Mouse (Mus musculus): Measurements from ENCODE around the gene Lnpep. TPM values are rescaled to one million over a fixed set of nuclear protein-coding genes. Genes with fewer than 3 reads are reported as not detected.
A peak's percentile ranks its signal among the peaks of the same experiment; 100 is the strongest.
"Not testable (repeated sequence)": the region's sequence is repeated elsewhere in the genome, so short reads cannot be mapped to it uniquely, and the experiment has no call there.

Lnpep gene
- polyA plus RNA-seq (2016; fragmentation: Nextera tagmentation; extraction: Ambion mirVana) = 6.3 and 6.5 TPM in 2 replicates

DNA sequence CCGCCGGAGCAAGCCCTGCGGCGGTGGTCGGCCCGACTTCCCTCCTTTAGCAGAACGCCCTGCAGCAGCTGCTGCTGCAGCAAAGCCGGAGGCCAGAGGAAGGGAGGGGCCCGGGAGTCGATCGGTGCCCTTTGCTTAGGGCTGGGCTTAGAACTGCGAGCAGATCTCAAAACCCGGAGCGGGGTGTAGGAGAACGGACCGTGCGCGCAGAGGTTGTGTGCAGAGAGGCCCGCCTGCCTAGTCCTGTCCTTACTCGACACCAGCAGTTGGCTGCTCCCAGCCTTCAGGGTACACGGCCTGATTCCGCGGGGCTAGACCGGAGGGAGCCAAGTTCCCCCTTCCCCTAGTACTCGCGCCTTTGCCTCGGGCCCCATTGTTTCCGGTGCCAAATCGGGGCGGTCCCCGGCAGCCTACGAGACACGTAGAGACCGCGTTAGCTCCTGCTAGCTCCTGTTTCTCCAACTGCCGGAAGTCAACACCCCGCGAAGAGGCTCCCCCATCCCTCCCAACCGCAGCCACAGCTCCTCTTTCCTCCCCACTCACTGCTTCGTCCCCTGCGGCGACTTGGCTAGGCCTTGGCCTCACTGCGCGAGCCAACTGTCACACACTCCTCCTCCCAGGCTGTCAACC lies at the start of gene Lnpep:
Lnpep (minus strand) TSS at position 94 of the 630 bp plus-strand sequence.
- WGBS = under 1% methylated on average over 44 of the region's 44 CpGs

GRCm38 (mm10) chr17:17655829-17656176 lies 31.0 kb upstream of the Lnpep start:
- WGBS = 53% methylated on average over 2 of the region's 2 CpGs
- DNase-seq (ENCODE audit: extremely low spot score, low spot score) = no peak
- no peak overlapping the region for H3K27ac ChIP-seq

More for the DNA sequence above, at the start of gene Lnpep:
- Histone ChIP-seq H3K4me3 (peak within 1 kb of the TSS; percentile 78), H3K27ac (peak within 1 kb of the TSS; percentile 96), H3K36me3 (replicated peaks) (no peaks in the 10 kb centered on the region), H3K27me3 (ENCODE audit: poor library complexity, severe bottlenecking) (no peaks in the 10 kb centered on the region), H3K4me1 (peaks cover 28% of the 10 kb centered on the region), H3K9me3 (peaks cover 6% of the 10 kb centered on the region)
- DNase-seq (ENCODE audit: extremely low spot score, low spot score) = peak; percentile 91

DNA sequence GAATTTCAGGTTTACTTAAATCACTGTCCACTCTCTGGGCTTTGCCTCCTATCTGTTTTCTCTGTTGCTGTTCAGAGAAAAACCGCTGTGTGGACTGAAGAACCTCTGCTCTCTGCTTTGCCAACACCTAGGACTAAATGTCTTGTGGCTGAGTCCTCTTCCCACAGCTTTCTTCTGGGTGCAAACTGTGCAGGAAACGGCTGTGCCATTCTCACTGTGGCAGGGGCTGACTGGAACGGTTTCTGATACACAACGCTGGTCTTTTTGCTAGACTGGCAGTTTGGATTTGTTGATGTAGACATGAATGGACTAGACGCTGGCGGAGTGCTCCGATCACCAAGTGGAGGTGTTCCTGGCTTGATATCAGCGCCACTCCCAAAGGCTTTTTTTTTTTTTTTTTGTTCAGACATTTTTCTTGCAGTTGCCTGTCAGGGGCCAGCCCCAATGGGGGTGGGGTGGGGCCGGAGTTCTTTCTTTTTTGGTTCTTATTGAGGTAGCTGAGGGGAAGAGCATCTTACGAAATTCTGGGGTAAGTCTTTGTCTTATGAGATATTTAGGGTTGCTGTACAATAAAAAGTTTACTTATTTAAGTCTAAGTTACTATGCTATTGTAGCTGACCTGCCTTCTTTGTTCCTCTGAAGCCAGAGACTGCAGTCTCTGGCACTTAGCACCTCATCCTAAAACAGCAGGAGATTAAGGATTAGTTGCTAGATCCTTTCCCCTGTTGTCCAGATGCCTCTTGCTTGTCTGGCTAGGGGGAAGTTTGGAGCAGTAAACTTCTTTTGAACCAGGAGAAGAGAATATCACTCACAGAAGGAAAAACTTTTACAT lies 30.4 kb upstream of the Lnpep start:
- H3K27me3 ChIP-seq (ENCODE audit: poor library complexity, severe bottlenecking) = no peaks in the 10 kb centered on the region
- H3K27ac ChIP-seq = peak overlapping the region; percentile 62; the same call in 1 of the 2 replicates
- WGBS = 25% methylated on average over 10 of the region's 10 CpGs
- H3K36me3 ChIP-seq (replicated peaks) = no peaks in the 10 kb centered on the region
- H3K4me1 ChIP-seq = peaks cover 17% of the 10 kb centered on the region
- H3K4me3 ChIP-seq = peak overlapping the region; percentile 24
- peaks cover 3% of the 10 kb centered on the region; the same call in 1 of the 2 replicates for H3K9me3 ChIP-seq
- DNase-seq (ENCODE audit: extremely low spot score, low spot score) = peak; percentile 15

More at GRCm38 (mm10) chr17:17655829-17656176, 31.0 kb upstream of the Lnpep start:
- no peaks in the 10 kb centered on the region for H3K27me3 ChIP-seq (ENCODE audit: poor library complexity, severe bottlenecking)
- H3K4me3 ChIP-seq = no peak overlapping the region
- H3K36me3 ChIP-seq (replicated peaks) = no peaks in the 10 kb centered on the region
- H3K4me1 ChIP-seq = peaks cover 17% of the 10 kb centered on the region
- H3K9me3 ChIP-seq = peaks cover 5% of the 10 kb centered on the region; the same call in 1 of the 2 replicates

DNA sequence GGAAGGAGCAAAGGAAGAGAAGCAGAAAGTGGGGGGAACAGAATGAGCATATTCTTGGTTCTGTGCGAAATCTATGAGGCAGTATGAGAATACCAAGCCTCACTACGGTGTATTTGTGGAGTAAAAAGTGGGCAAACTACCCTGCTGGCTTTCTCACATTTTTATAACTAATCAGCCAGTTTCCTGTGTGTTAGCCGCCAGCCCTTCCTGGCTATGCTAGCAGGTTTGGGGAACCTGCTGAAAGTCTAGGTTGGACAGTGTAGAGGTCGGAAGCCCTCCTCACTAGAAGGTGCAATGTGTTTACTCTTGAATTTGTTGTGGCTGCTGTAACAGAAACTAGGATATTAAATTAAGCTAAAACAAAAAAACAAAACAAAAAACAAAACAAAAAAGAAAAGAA lies 27.7 kb upstream of the Lnpep start:
- H3K4me3 ChIP-seq = no peak overlapping the region
- H3K36me3 ChIP-seq (replicated peaks) = no peaks in the 10 kb centered on the region
- DNase-seq (ENCODE audit: extremely low spot score, low spot score) = no peak
- 83% methylated on average over 4 of the region's 4 CpGs for WGBS
- no peak overlapping the region for H3K27ac ChIP-seq
- peaks cover 17% of the 10 kb centered on the region for H3K4me1 ChIP-seq
- no peaks in the 10 kb centered on the region for H3K9me3 ChIP-seq
- H3K27me3 ChIP-seq (ENCODE audit: poor library complexity, severe bottlenecking) = no peaks in the 10 kb centered on the region

- peak; percentile 38 for DNase-seq (ENCODE audit: extremely low spot score, low spot score)
- Histone ChIP-seq H3K4me3 (no peak overlapping the region), H3K4me1 (no peaks in the 10 kb centered on the region), H3K36me3 (replicated peaks) (no peaks in the 10 kb centered on the region), H3K27ac (no peak overlapping the region), H3K27me3 (ENCODE audit: poor library complexity, severe bottlenecking) (no peaks in the 10 kb centered on the region), H3K9me3 (no peaks in the 10 kb centered on the region)
- whole genome bisulfite sequencing = 1% methylated on average over 3 of the region's 3 CpGs
Measured at GRCm38 (mm10) chr17:17645738-17646137, 20.9 kb upstream of the Lnpep start.

- H3K4me1 ChIP-seq = no peaks in the 10 kb centered on the region
- H3K27me3 ChIP-seq (ENCODE audit: poor library complexity, severe bottlenecking) = no peaks in the 10 kb centered on the region
- WGBS = 84% methylated on average over 3 of the region's 3 CpGs
- no peak overlapping the region for H3K27ac ChIP-seq
- no peak overlapping the region for H3K4me3 ChIP-seq
- DNase-seq (ENCODE audit: extremely low spot score, low spot score) = no peak
- no peaks in the 10 kb centered on the region for H3K36me3 ChIP-seq (replicated peaks)
- H3K9me3 ChIP-seq = no peaks in the 10 kb centered on the region
Measured at GRCm38 (mm10) chr17:17637387-17637786, 12.5 kb upstream of the Lnpep start.

DNA sequence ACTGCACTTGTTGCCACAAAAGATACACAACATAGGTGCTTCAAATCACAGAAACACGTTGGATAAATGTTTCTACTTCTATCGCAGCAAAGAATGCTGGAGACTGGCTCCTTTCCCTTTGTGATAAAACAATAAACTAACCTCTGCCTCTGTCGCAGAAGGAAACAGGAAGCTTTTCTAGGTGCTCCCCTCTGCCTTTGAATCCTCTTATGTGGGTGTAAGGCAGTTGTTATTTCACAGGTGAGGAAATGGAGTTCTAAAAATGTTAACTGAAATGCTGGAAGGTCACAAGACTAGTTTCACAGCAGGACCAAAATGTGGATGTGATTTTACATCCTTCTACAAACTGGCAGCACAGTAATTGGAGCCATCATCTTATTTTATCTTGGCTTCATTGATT lies 11.3 kb upstream of the Lnpep start:
- H3K9me3 ChIP-seq = no peaks in the 10 kb centered on the region
- no peak overlapping the region for H3K27ac ChIP-seq
- H3K4me1 ChIP-seq = no peaks in the 10 kb centered on the region
- H3K4me3 ChIP-seq = no peak overlapping the region
- no peaks in the 10 kb centered on the region for H3K36me3 ChIP-seq (replicated peaks)
- no peaks in the 10 kb centered on the region for H3K27me3 ChIP-seq (ENCODE audit: poor library complexity, severe bottlenecking)
- DNase-seq (ENCODE audit: extremely low spot score, low spot score) = no peak
- 48% methylated on average over 3 of the region's 3 CpGs for WGBS

DNA sequence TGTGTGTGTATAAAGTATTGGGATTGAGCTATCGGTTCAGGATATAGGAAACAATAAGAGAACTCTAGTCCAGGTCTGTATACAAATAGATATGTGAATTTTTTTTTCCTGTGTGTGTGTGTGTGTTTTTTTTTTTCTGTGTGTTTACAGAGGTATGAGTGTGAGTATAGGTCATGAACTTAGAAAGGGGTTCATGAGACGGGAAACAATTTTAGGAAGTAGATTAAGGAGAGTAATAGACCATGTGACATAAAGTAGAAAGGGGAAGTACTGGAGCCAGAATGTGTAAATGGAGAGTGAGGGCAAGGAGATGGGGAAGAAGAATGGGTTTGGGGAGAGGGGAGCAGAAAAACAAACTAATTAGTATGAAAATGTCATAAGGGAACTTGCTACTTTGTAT lies 9.2 kb upstream of the Lnpep start:
- no peak for DNase-seq (ENCODE audit: extremely low spot score, low spot score)
- Histone ChIP-seq H3K27ac (no peak overlapping the region), H3K9me3 (peaks cover 1% of the 10 kb centered on the region; the same call in 1 of the 2 replicates), H3K27me3 (ENCODE audit: poor library complexity, severe bottlenecking) (no peaks in the 10 kb centered on the region), H3K4me3 (no peak overlapping the region), H3K4me1 (no peaks in the 10 kb centered on the region), H3K36me3 (replicated peaks) (no peaks in the 10 kb centered on the region)
- WGBS = 94% methylated on average over 2 of the region's 2 CpGs

GRCm38 (mm10) chr17:17631985-17632384 lies 7.1 kb upstream of the Lnpep start:
- H3K4me1 ChIP-seq = no peaks in the 10 kb centered on the region

GRCm38 (mm10) chr17:17628237-17628879 lies 3.5 kb upstream of the Lnpep start:
- not testable (repeated sequence) for H3K27ac ChIP-seq; H3K36me3 ChIP-seq (replicated peaks); DNase-seq (ENCODE audit: extremely low spot score, low spot score); H3K4me3 ChIP-seq; H3K9me3 ChIP-seq; H3K27me3 ChIP-seq (ENCODE audit: poor library complexity, severe bottlenecking)
- 91% methylated on average over 7 of the region's 7 CpGs for WGBS
- peaks cover 16% of the 10 kb centered on the region for H3K4me1 ChIP-seq

More at GRCm38 (mm10) chr17:17631985-17632384, 7.1 kb upstream of the Lnpep start:
- Histone ChIP-seq H3K27ac (no peak overlapping the region), H3K4me3 (no peak overlapping the region), H3K9me3 (peaks cover 2% of the 10 kb centered on the region; the same call in 1 of the 2 replicates), H3K27me3 (ENCODE audit: poor library complexity, severe bottlenecking) (no peaks in the 10 kb centered on the region), H3K36me3 (replicated peaks) (no peaks in the 10 kb centered on the region)
- DNase-seq (ENCODE audit: extremely low spot score, low spot score) = no peak

GRCm38 (mm10) chr17:17627558-17627957 lies 2.7 kb upstream of the Lnpep start:
- H3K4me1 ChIP-seq = peaks cover 24% of the 10 kb centered on the region
- 92% methylated on average over 2 of the region's 2 CpGs for WGBS
- H3K27me3 ChIP-seq (ENCODE audit: poor library complexity, severe bottlenecking) = no peaks in the 10 kb centered on the region
- H3K36me3 ChIP-seq (replicated peaks) = no peaks in the 10 kb centered on the region
- no peak overlapping the region for H3K27ac ChIP-seq
- DNase-seq (ENCODE audit: extremely low spot score, low spot score) = no peak
- H3K9me3 ChIP-seq = peaks cover 6% of the 10 kb centered on the region
- no peak overlapping the region for H3K4me3 ChIP-seq

GRCm38 (mm10) chr17:17625887-17626679 lies 1.2 kb upstream of the Lnpep start:
- no peak for DNase-seq (ENCODE audit: extremely low spot score, low spot score)
- WGBS = 57% methylated on average over 7 of the region's 7 CpGs

More at GRCm38 (mm10) chr17:17625887-17626679, 1.2 kb upstream of the Lnpep start:
- Histone ChIP-seq H3K4me3 (peak overlapping the region; percentile 78), H3K4me1 (peaks cover 28% of the 10 kb centered on the region), H3K9me3 (peaks cover 6% of the 10 kb centered on the region), H3K27ac (peak overlapping the region; percentile 96), H3K27me3 (ENCODE audit: poor library complexity, severe bottlenecking) (no peaks in the 10 kb centered on the region), H3K36me3 (replicated peaks) (no peaks in the 10 kb centered on the region)

Data from forebrain, embryonic 10.5 days (tissue).